Mouse (Mus musculus): ENCODE measurements at regions not wholly inside any gene's neighbourhood (a gene's known extent, or its start where the extent isn't known, plus 50 kb on each side); places are given as distances from the start of the nearest gene placed in this dataset.

DNA sequence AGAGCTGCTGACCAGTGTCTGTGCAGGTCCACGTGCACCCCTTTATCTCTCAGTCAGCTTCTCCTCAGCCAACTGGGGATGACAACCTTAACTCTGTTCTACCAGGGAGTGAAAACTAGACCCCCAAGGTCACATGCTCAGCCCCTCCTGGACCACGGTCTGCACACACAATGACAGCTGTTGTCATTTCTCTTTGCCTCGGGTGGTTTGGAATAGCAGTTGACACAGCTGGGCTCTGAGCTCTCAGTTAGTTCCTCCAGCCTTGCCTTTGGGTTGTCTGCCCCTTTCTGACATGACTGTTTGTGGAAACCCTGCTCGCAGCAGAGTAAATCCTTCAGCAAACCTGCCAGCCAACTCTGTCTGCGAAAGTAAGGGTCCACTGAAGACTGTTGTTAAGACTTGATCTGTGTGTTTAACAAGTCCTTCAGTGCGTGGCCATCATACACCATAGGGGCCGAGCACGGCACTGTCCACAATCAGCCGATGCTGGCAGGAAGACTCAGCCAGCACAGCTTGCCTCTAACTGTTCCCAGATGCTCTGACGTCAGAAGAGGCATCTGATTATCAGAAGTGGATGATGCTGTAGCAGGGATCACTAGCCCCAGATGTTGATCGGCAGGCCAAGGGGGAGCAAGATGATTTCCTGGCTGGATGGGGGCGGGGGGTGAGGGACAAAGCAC, 106.7 kb upstream of the Lrig1 start (continued):
- TF ChIP-seq KAT2A (conservative IDR thresholded peaks at IDR 0.05; ENCODE audit: low read depth, low read length), result no peak

DNA sequence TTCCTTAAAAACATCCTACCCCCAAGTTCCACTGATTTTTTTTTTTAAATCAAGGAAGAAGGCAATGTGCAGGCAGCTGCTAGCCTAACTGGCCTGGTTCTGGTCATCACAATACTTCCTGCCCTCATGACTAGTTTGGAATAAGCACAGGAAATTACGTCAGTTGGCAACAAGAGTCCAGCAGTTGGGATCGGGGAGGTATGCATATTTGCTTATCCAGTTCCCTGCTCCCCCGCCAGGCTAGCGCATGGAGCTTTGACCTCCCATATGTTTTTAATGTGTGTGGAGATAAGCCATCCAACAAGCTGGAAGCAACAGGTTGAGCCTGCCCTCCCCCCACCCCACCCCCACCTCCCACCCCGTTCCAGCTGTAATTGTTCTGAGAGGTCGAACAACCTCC, 105.7 kb upstream of the Lrig1 start:
- no peak overlapping the region for H3K9ac ChIP-seq (ENCODE audit: control insufficient read depth, low read depth, low read length, poor library complexity, severe bottlenecking)
- no peaks in the 10 kb centered on the region for H3K4me1 ChIP-seq (ENCODE audit: control insufficient read depth in 1 of 2, insufficient read depth in 2 of 2, low read length in 2 of 2)
- H3K4me3 ChIP-seq (ENCODE audit: control insufficient read depth in 1 of 2, insufficient read depth in 1 of 2, low read depth in 2 of 2, low read length in 2 of 2), result no peak overlapping the region
- H3K27ac ChIP-seq (ENCODE audit: control insufficient read depth, low read depth, low read length), result no peak overlapping the region
- no peaks in the 10 kb centered on the region for H3K9me3 ChIP-seq (replicated peaks; ENCODE audit: insufficient read depth, low read length)
- no peaks in the 10 kb centered on the region for H3K36me3 ChIP-seq (ENCODE audit: control insufficient read depth in 1 of 2, insufficient read depth in 2 of 2, low read length in 2 of 2)
- no peaks in the 10 kb centered on the region for H3K79me2 ChIP-seq (ENCODE audit: control insufficient read depth, insufficient read depth, low read length, poor library complexity)
- DNase-seq (ENCODE audit: low read depth, low spot score), result no peak
- TF ChIP-seq MAZ (IDR thresholded peaks at IDR 0.05; ENCODE audit: low read depth, low read length), result no peak
- TF ChIP-seq USF1 (IDR thresholded peaks at IDR 0.05; ENCODE audit: low read depth, low read length), result no peak
- no peak for TF ChIP-seq UBTF (IDR thresholded peaks at IDR 0.05; ENCODE audit: borderline replicate concordance, insufficient read depth, low read depth, low read length)
- no peak for TF ChIP-seq E2F4 (IDR thresholded peaks at IDR 0.05; ENCODE audit: borderline replicate concordance, low read depth, low read length)
- no peak for TF ChIP-seq GABPA (IDR thresholded peaks at IDR 0.05; ENCODE audit: low read depth, low read length)
- no peak for TF ChIP-seq RCOR1 (IDR thresholded peaks at IDR 0.05; ENCODE audit: low read depth, low read length)
- no peak for TF ChIP-seq ELF1 (IDR thresholded peaks at IDR 0.05; ENCODE audit: low read depth, low read length)
- no peak for TF ChIP-seq MAFK (IDR thresholded peaks at IDR 0.05; ENCODE audit: borderline replicate concordance, low read depth, low read length)
- TF ChIP-seq CTCF (IDR thresholded peaks at IDR 0.05 in 2 of 3, conservative IDR thresholded peaks at IDR 0.05 in 1 of 3; ENCODE audit: control insufficient read depth in 1 of 3, insufficient read depth in 1 of 3, low read depth in 2 of 3, low read length in 3 of 3, poor library complexity in 1 of 3, severe bottlenecking in 1 of 3), result no peak
- no peak for TF ChIP-seq MYC (IDR thresholded peaks at IDR 0.05; ENCODE audit: low read depth, low read length)
- no peak for TF ChIP-seq ZMIZ1 (IDR thresholded peaks at IDR 0.05; ENCODE audit: low read depth, low read length)
- TF ChIP-seq HCFC1 (IDR thresholded peaks at IDR 0.05; ENCODE audit: low read depth, low read length), result no peak
- no peak for TF ChIP-seq ZC3H11A (IDR thresholded peaks at IDR 0.05; ENCODE audit: low read depth, low read length)
- TF ChIP-seq USF2 (IDR thresholded peaks at IDR 0.05; ENCODE audit: borderline replicate concordance in 1 of 2, insufficient read depth in 1 of 2, low read depth in 1 of 2, low read length in 2 of 2), result no peak
- TF ChIP-seq MAX (IDR thresholded peaks at IDR 0.05; ENCODE audit: low read length), result no peak
- TF ChIP-seq CHD2 (IDR thresholded peaks at IDR 0.05; ENCODE audit: low read length), result no peak
- no peak for TF ChIP-seq TBP (IDR thresholded peaks at IDR 0.05; ENCODE audit: low read depth, low read length)
- no peak for TF ChIP-seq TCF12 (IDR thresholded peaks at IDR 0.05; ENCODE audit: low read depth, low read length)
- no peak for TF ChIP-seq ZKSCAN1 (IDR thresholded peaks at IDR 0.05; ENCODE audit: low read depth, low read length)
- no peaks in the 10 kb centered on the region for H3K27me3 ChIP-seq (ENCODE audit: control insufficient read depth in 1 of 2, insufficient read depth in 2 of 2, low read length in 2 of 2)
